Mouse (Mus musculus) midbrain, postnatal 0 days (tissue): ENCODE measurements around the gene C1qtnf5. TPM values are rescaled to one million over a fixed set of nuclear protein-coding genes. Genes with fewer than 3 reads are reported as not detected.
"Not testable (repeated sequence)": the region's sequence is repeated elsewhere in the genome, so short reads cannot be mapped to it uniquely, and the experiment has no call there.

Source experiments
- ATAC-seq: fragments of 200-750 bp; cut with Nextera tagmentation; 2 replicates; pipeline ENCODE4 v1.8.0; 2017; ENCODE audit warnings: moderate number of reproducible peaks, mild to moderate bottlenecking, moderate TSS enrichment, moderate library complexity; ENCODE audit not compliant: low FRiP score
- DNase-seq: peaks from one replicate; pipeline ENCODE4 v3.0.0-alpha.2; 2015; ENCODE audit warnings: low spot score
- H3K27ac ChIP-seq: fragments of 300-500 bp; sonication (generic); 2 replicates; pipeline ENCODE4 v1.5.1; 2014; ENCODE audit warnings: low read depth, mild to moderate bottlenecking, low read length, mixed read lengths
- H3K27me3 ChIP-seq: fragments of 300-500 bp; sonication (generic); 2 replicates; pipeline ENCODE4 v1.6.1; 2014; ENCODE audit warnings: low read length, control low read depth, mixed read lengths; ENCODE audit not compliant: insufficient read depth
- H3K36me3 ChIP-seq: fragments of 300-500 bp; sonication (generic); 2 replicates; pipeline ENCODE4 v1.6.1; 2014; ENCODE audit warnings: low read length, control low read depth, mixed read lengths; ENCODE audit not compliant: insufficient read depth
- H3K4me1 ChIP-seq: fragments of 300-500 bp; sonication (generic); 2 replicates; pipeline ENCODE4 v1.6.1; 2014; ENCODE audit warnings: mild to moderate bottlenecking, control low read depth, antibody characterized with exemption, low read length, mixed read lengths; ENCODE audit not compliant: insufficient read depth
- H3K4me2 ChIP-seq: fragments of 300-500 bp; sonication (generic); 2 replicates; pipeline ENCODE4 v1.6.1; 2014; ENCODE audit warnings: low read depth, mild to moderate bottlenecking, low read length, mixed read lengths; ENCODE audit not compliant: poor library complexity, severe bottlenecking
- H3K4me3 ChIP-seq: fragments of 300-500 bp; sonication (generic); 2 replicates; pipeline ENCODE4 v1.5.1; 2014; ENCODE audit warnings: low read depth, mild to moderate bottlenecking, low read length, moderate library complexity
- H3K9ac ChIP-seq: fragments of 300-500 bp; sonication (generic); replicated peaks from 2 replicates; pipeline ENCODE4 v1.6.1; 2014; ENCODE audit warnings: mild to moderate bottlenecking, low read length, moderate library complexity, mixed read lengths; ENCODE audit not compliant: poor library complexity, severe bottlenecking
- H3K9me3 ChIP-seq: fragments of 300-500 bp; sonication (generic); 2 replicates; pipeline ENCODE4 v1.6.1; 2016; ENCODE audit warnings: low read length, control low read depth
- CTCF ChIP-seq: IDR thresholded peaks from 2 replicates; pipeline ENCODE4 v1.5.1; 2016; ENCODE audit warnings: antibody characterized with exemption, mild to moderate bottlenecking
- WGBS: fragments of 180-500 bp; shearing (Covaris S2); extraction: QIAGEN DNeasy Blood & Tissue Kit; methylation state at CpG from one replicate; pipeline ENCODE4 v1.1.7; 2014; 5-methylcytosine and 5-hydroxymethylcytosine counted together
- polyA plus RNA-seq: library from polyadenylated mRNA; unstranded; fragments of >200 nt; fragmentation: Nextera tagmentation; extraction: Ambion mirVana; gene quantifications from 2 replicates; pipeline ENCODE4 v1.2.1, GENCODE M21; 2015
- total RNA-seq: library from RNA; depleted of rRNA; stranded (reverse); fragments of >200 nt; gene quantifications from 2 replicates; pipeline ENCODE4 v1.2.3, GENCODE M21; 2014

C1qtnf5 gene
- total and polyA plus RNA-seq, 2 experiments from 2014 or later = 9.9 to 29.0 TPM

DNA sequence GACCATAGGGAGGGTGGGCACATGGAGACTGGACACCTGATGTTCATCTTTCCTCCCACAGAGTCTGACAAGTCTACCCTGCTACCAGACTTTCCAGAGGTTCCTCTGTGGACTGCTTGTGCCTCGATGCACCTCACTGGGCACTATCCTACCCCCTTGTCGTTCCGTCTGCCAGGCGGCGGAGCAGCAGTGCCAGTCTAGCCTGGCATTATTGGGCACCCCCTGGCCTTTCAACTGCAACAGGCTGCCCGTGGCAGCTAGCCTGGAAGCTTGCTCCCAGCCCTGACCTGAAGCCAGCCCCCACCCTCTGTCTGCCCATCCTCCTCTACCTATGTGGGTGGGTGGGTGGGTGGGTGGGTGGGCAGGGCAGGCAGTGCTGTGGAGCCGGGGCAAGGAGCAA lies 863 bp upstream of the C1qtnf5 start:
- no peak overlapping the region for H3K4me3 ChIP-seq
- 77% methylated on average over 7 of the region's 7 CpGs for WGBS
- no peak overlapping the region for H3K9ac ChIP-seq
- no peaks in the 10 kb centered on the region for H3K27me3 ChIP-seq
- no peak overlapping the region for H3K27ac ChIP-seq
- H3K36me3 ChIP-seq = no peaks in the 10 kb centered on the region; the same call in 1 of the 2 replicates
- H3K4me2 ChIP-seq = no peak overlapping the region
- DNase-seq (no peak), ATAC-seq (no peak)
- H3K9me3 ChIP-seq = no peaks in the 10 kb centered on the region
- H3K4me1 ChIP-seq = peaks cover 6% of the 10 kb centered on the region; the same call in 1 of the 2 replicates
- TF ChIP-seq CTCF = no peak

DNA sequence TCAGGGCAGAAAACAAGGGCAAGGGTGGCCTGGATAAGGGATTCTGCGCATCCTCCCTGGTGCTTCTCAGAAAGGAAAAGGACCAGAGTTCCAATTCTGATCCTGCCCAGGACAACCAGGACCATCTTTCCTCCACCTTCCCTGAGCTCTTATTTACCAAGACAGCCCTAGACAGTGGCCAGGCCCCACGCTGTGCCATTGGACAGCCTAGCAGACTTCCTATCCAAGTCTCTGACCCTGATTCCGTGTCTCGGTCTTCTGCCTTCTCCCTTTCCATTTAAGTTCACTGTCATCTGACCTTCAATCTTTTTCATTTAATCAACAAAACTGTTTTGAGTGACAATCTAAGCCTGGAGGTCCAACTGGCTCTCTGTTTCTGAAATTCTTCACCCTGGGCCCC lies 449 bp upstream of the C1qtnf5 start:
- Histone ChIP-seq H3K27me3 (no peaks in the 10 kb centered on the region), H3K36me3 (no peaks in the 10 kb centered on the region; the same call in 1 of the 2 replicates), H3K9me3 (no peaks in the 10 kb centered on the region), H3K9ac (no peak overlapping the region), H3K4me1 (peaks cover 6% of the 10 kb centered on the region; the same call in 1 of the 2 replicates), H3K4me2 (no peak overlapping the region), H3K4me3 (no peak overlapping the region), H3K27ac (peak overlapping the region; percentile 14; the same call in 1 of the 2 replicates)
- 47% methylated on average over 4 of the region's 4 CpGs for WGBS
- ATAC-seq = no peak
- DNase-seq = no peak
- no peak for TF ChIP-seq CTCF

DNA sequence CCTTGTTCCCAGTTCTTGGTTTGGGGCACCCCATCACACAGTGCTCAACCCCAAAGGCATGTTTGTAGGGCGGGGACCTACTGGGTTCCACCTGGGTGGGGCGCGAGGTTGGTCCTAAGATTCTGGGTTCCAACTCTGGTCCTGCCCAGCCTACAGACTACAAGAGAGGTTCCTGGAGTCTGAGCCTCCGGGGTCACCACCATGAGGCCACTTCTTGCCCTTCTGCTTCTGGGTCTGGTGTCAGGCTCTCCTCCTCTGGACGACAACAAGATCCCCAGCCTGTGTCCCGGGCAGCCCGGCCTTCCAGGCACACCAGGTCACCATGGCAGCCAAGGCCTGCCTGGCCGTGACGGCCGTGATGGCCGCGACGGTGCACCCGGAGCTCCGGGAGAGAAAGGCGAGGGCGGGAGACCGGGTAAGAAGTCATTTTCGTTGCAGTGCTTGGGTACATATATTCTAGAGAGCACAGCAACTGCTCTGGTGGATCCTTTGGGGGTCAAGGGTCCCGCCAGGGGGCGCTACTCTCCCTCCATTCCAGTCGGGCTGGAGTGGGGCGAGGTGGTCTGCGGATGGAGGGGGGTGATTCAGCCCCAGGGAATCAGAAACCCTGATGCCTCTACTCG lies 623 bp downstream of the C1qtnf5 start:
- ATAC-seq = peak; percentile 18; the same call in 1 of the 2 replicates
- Histone ChIP-seq H3K36me3 (no peaks in the 10 kb centered on the region; the same call in 1 of the 2 replicates), H3K4me1 (peaks cover 6% of the 10 kb centered on the region; the same call in 1 of the 2 replicates), H3K27ac (peak overlapping the region; percentile 51), H3K9ac (no peak overlapping the region), H3K27me3 (no peaks in the 10 kb centered on the region), H3K9me3 (no peaks in the 10 kb centered on the region), H3K4me2 (peak overlapping the region; percentile 37; the same call in 1 of the 2 replicates), H3K4me3 (no peak overlapping the region)
- WGBS = 18% methylated on average over 25 of the region's 25 CpGs
- peak; percentile 61 for TF ChIP-seq CTCF
- peak; percentile 55 for DNase-seq

DNA sequence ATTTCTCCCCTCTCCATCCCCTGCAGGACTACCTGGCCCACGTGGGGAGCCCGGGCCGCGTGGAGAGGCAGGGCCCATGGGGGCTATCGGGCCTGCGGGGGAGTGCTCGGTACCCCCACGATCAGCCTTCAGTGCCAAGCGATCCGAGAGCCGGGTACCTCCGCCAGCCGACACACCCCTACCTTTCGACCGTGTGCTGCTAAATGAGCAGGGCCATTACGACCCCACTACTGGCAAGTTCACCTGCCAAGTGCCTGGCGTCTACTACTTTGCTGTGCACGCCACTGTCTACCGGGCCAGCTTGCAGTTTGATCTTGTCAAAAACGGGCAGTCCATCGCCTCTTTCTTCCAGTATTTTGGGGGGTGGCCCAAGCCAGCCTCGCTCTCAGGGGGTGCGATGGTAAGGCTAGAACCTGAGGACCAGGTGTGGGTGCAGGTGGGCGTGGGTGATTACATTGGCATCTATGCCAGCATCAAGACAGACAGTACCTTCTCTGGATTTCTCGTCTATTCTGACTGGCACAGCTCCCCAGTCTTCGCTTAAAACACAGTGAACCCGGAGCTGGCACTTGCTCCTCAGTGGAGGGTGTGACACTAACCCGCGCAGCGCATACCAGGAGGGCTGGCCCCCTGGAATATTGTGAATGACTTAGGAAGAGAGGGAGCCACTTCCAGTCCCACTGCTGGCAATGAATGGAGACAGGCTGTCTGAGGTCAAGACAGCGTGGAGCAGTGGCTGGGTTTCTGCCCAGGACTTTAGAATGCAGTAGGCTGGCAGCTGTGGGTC lies 1.4 kb downstream of the C1qtnf5 start:
- H3K4me3 ChIP-seq = no peak overlapping the region
- ATAC-seq = no peak
- 79% methylated on average over 31 of the region's 31 CpGs for WGBS
- no peak overlapping the region for H3K4me2 ChIP-seq
- H3K9ac ChIP-seq = no peak overlapping the region
- H3K9me3 ChIP-seq = no peaks in the 10 kb centered on the region
- no peaks in the 10 kb centered on the region for H3K27me3 ChIP-seq
- no peak overlapping the region for H3K27ac ChIP-seq
- no peak for DNase-seq
- peaks cover 6% of the 10 kb centered on the region; the same call in 1 of the 2 replicates for H3K4me1 ChIP-seq
- H3K36me3 ChIP-seq = no peaks in the 10 kb centered on the region; the same call in 1 of the 2 replicates
- no peak for TF ChIP-seq CTCF

DNA sequence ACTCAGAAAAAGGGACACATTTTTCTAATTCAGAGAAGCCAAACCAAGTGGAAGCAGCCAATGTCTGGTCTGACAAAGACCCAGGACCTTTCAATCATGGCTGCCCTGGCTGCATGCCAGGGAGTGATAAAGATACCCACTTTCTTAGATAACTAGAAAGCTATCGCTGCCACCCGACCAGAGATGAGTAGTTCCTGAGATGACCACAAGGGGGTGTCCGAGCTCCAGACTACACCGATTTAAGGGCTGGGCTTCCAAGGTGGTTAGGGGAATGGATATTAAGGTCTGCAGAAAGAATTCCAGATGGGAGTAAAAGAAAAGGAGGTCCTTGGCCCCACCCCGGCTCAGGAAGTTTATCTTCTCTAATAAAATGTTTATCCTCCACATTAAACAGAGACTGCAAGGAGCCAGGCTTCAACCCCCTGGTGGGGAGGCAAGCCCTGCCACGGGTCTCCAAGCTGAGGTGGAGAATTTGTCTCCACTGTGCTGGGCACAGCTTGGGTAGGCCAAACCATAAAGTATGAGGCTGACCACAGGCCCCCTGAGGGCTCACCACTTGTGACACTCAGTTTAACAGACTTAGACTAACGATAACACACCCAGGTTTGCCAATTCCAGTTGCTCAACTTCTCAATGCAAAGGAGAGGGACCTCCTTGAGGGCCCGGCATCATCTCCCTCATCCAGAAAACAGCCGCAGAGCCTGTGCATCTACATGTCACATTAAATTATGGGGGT lies 2.5 kb downstream of the C1qtnf5 start:
- 35% methylated on average over 9 of the region's 9 CpGs for WGBS

DNA sequence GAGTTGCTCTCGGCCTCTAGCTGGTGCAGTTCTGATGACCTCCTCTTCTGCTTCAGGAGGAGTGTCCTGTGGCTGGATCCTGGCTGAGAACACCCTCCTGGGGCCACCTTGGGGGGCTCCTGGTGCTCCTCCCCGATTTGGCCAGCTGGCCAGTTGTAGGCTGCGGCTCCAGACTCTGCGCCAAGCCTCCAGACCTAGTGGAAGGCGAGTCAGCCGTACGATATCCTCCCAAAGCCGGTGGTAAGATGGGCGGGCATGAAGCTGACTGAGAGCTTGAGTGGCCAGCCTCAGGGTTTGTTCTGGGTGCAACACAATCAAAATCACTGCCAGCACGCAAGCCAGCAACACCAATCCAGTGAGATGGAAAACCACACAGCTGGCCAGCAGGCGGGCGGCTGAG lies 4.9 kb downstream of the C1qtnf5 start:
- H3K36me3 ChIP-seq, H3K4me3 ChIP-seq, H3K9ac ChIP-seq, H3K27ac ChIP-seq, ATAC-seq, H3K9me3 ChIP-seq, H3K27me3 ChIP-seq, H3K4me1 ChIP-seq, DNase-seq, H3K4me2 ChIP-seq: not testable (repeated sequence)
- WGBS = 70% methylated on average over 9 of the region's 12 CpGs

More for the DNA sequence above, 2.5 kb downstream of the C1qtnf5 start:
- Histone ChIP-seq H3K36me3 (no peaks in the 10 kb centered on the region; the same call in 1 of the 2 replicates), H3K9me3 (no peaks in the 10 kb centered on the region), H3K4me3 (no peak overlapping the region), H3K27ac (no peak overlapping the region), H3K27me3 (no peaks in the 10 kb centered on the region), H3K4me1 (peaks cover 6% of the 10 kb centered on the region; the same call in 1 of the 2 replicates), H3K9ac (no peak overlapping the region), H3K4me2 (peak overlapping the region; percentile 16; the same call in 1 of the 2 replicates)
- DNase-seq = peak; percentile 80
- peak; percentile 85 for TF ChIP-seq CTCF
- no peak for ATAC-seq
